Mouse (Mus musculus) stomach, postnatal 0 days (tissue): ENCODE measurements around the gene Eif4a3.

Experiments used
- CTCF ChIP-seq: IDR thresholded peaks from 2 replicates; pipeline ENCODE4 v1.5.1; 2016; ENCODE audit warnings: antibody characterized with exemption, low read depth, mild to moderate bottlenecking, moderate library complexity
- EP300 ChIP-seq: optimal IDR thresholded peaks from 2 replicates; pipeline ENCODE3; 2016; ENCODE audit warnings: antibody characterized with exemption

DNA sequence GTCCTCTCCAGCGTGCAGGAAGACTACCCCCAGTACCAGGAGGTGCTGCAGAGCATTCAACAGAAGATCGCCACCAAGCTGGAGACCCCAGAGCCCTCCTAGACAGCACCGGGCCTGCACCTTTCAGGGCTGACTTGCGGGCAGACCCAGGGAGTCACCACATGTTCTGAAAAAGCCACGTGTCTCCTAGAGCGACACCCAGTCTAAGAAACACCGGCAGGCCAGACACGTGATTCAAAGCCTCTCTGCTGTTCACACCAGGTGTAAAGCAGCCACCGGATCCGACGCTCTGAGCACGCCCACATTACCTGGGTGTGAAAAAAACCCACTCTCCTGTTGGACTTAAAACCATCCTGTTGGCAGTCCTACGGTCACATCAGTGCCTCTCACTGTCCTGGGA lies 35.5 kb downstream of the Eif4a3 start:
- TF ChIP-seq CTCF (no peak), EP300 (no peak)
